Mouse (Mus musculus): ENCODE measurements at regions not wholly inside any gene's neighbourhood (a gene's known extent, or its start where the extent isn't known, plus 50 kb on each side); places are given as distances from the start of the nearest gene placed in this dataset.

DNA sequence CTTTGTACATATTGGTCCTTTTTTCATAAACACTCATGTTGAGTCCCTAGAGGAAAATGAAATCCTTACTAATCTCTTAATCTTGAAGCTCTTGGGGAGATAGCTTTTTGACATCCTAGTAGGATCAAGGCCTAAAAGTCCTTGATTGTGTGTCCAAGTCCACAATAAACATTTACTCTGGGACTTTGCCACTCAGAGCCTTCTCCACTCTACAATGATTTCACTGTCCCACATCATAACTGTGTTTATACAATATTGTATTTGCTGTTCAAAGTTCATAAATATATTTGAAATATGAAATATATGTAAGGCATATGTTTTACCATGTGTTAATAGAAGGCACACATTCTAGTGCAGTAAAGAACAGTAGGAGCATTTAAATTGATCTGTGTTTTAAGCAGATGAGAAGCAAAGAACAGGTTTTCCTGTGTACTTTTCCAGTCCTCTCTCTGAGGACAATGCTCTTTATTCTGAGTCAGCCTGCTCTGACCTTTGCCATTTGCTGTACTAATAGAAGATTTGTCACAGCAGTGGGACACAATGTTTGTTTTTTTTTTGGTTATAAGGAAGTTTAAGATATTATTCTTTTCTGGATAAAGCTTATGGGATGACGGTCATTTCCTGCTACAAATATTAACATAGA, 130.7 kb upstream of the Gprin3 start:
- DNase-seq: no peak

DNA sequence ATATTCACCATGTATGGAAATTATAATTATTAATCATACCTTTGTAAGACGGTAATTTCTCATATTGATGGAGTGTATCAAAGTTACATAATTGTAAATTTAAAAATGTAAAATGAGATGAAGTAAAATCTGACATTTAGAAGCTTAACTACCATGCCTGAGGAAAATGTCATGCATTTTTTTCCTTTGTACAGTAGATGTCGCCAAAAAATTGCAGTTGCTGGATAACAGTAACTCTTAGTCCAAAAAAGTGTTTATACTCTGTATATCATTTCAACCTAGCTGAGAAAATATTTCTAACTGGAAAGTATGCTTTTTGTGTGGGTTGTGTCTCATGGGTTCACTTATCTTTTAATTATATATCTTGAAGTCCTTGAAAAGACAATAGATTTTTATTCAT, 110.9 kb upstream of the Gprin3 start:
- DNase-seq: no peak

DNA sequence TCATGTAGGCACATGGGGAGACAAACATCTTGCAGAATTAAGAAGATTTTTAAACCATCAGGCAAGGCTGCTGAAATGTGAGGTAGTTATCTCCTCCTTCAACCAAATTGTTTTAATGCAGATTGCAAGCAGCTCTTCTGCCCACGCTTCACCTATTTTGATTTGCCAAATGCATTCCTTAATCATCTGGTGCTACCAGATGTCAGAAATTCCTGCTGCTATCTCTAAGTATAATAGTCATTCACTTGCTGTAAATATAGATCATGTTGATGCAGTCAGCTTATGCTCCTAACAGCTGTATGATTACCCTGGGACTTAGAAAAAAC, 98.8 kb upstream of the Gprin3 start:
- no peak for DNase-seq

DNA sequence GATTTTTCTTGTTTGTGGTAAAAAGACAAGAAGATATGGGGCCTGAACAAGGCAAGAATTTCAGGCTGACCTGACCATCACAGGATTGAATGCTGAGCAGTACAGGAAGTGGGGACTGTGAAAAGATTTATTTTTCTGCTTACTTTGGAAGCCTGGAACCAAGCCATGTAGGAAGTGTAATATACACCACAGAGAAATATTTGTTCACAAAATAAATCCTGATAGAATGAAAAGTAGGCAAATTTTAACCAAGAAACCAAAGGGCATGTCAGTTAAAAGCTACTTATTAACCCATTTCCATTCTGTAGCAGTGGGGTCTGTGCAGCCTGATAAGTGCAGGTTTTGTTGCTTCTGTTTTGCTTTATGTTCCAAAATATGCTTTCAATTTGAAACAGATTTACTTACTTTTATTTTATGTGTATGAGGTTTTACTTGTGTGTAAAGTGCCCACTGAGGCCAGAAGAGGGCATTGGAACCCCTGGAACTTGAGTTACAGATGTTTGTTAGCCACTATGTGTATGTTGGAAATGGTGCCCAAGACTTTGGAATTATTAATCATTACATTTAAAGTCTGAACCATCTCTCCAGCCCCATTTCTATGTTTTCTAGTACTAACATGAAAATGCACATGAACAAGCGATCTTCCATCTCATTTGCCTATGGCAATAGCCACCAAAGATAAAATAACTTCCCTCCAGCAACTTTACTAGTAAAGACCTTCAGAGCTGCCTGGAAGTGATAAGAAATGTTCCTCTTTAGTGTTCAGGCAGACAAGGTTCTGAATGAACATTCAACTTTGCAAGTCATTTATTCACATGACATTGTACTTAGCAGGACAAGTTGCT, 98.2 kb upstream of the Gprin3 start:
- no peak for DNase-seq

- DNase-seq: no peak
These were observed 96.9 kb upstream of the Gprin3 start for GRCm38 (mm10) chr6:59522960-59523359.

DNA sequence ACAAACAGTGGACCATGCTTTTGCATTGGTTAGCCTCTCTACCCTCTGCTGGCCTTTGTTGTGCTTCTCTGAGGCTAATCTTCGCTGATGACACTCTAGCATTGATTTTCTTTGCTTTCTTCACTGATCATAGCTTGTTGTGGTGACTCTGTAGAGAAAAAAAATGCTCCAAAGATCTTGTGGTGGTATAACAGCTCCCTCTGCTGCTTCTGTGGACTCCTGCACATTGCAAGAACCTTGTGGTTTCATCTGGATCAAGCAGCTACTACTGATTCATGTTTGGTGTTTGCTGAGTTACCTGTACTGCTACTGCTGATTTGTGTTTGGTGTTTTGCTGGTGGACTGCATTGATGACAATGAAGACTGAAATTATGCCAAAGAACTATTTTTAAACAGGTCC, 74.7 kb upstream of the Gprin3 start:
- DNase-seq: no peak

- no peak for DNase-seq
These were observed 72.7 kb upstream of the Gprin3 start for GRCm38 (mm10) chr6:59498800-59499199.

GRCm38 (mm10) chr6:59498079-59498478, 72.0 kb upstream of the Gprin3 start:
- no peak for DNase-seq

- DNase-seq: no peak
These were observed 63.0 kb upstream of the Gprin3 start for GRCm38 (mm10) chr6:59489001-59489575.

GRCm38 (mm10) chr6:59488386-59488785, 62.3 kb upstream of the Gprin3 start:
- DNase-seq: no peak

- no peak for DNase-seq
These were observed 57.9 kb upstream of the Gprin3 start for GRCm38 (mm10) chr6:59484004-59484403.

GRCm38 (mm10) chr6:59483587-59483986, 57.5 kb upstream of the Gprin3 start:
- DNase-seq: peak; percentile 4
